Mouse (Mus musculus) myocyte (in vitro differentiated cells): ENCODE results near the gene Top3b.

ENCODE experiments used
- POLR2A ChIP-seq: IDR thresholded peaks from one replicate; pipeline ENCODE4 v1.6.1; 2011; ENCODE audit warnings: low read depth, mild to moderate bottlenecking, control low read depth, moderate library complexity; ENCODE audit not compliant: insufficient read length
- POLR2AphosphoS2 ChIP-seq: IDR thresholded peaks from one replicate; pipeline ENCODE4 v1.6.1; 2011; ENCODE audit warnings: low read depth, control low read depth; ENCODE audit not compliant: insufficient read length
- TCF3 ChIP-seq: IDR thresholded peaks from one replicate; pipeline ENCODE4 v1.6.1; 2011; ENCODE audit warnings: low read depth, control low read depth; ENCODE audit not compliant: insufficient read length
- USF1 ChIP-seq: IDR thresholded peaks from one replicate; pipeline ENCODE4 v1.6.1; 2011; ENCODE audit warnings: low read depth, mild to moderate bottlenecking, control low read depth, moderate library complexity

DNA sequence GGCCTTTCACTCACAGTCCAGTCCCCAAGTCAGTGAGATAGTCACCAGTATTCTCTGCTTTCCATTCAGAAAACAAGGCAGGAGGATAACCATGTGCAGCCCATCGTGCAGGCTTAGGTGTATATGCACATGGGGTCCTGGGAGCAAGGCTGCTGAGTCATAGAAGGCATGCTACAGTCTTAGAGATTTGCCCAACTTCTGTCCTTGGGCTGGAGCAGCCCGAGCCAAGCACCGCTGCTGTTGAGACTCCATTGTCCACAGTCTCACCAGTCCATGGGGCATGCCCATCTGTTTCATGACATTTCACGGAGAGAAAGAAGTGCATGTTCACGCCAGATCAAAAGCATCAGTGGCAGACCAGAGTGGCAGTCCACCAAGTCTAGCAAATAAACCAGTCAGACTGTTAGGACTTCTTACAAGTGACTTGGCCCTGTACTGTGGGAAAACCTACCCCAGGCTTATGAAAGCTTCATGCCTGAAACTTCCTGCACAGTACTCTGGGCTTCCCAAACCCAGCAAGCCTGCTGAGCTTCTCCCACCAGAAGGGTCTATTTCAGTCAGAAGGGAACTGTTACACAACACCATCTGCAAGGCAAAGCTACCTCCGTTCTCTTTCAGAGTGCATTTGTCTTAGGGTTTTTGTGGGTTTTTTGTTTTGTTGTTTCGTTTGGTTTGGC is 48.0 kb downstream of the Top3b start:
- TF ChIP-seq POLR2AphosphoS2 (no peak), POLR2A (no peak), TCF3 (no peak), USF1 (no peak)
